Mouse (Mus musculus): ENCODE data around the gene Lefty1.
"Not testable (repeated sequence)": the region's sequence is repeated elsewhere in the genome, so short reads cannot be mapped to it uniquely, and the experiment has no call there.

Gene Lefty1

DNA sequence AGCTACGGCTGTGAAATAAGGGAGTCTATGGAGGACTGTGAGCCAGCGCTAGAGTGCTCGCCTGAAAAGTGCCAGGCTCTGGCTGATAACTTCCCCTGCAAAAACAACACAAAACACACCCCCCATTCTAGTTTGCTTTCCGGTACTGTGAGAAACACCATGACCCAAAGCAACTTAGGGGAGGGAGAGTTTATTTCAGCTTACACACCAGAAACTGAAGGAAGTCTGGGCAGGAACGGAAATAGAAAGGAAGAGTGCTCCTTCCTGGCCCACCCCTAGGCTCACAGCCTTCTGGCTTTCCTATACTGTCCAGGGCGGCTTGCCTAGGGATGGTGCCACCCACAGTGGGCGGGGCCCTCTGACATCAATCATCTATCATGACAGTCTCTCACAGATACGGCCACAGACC, 22.2 kb downstream of the Lefty1 start:
- peak; percentile 75 for DNase-seq

- no peak for DNase-seq
These were observed 23.2 kb downstream of the Lefty1 start for GRCm38 (mm10) chr1:180957989-180958388.

GRCm38 (mm10) chr1:180958797-180959196, 24.0 kb downstream of the Lefty1 start:
- no peak for DNase-seq

DNA sequence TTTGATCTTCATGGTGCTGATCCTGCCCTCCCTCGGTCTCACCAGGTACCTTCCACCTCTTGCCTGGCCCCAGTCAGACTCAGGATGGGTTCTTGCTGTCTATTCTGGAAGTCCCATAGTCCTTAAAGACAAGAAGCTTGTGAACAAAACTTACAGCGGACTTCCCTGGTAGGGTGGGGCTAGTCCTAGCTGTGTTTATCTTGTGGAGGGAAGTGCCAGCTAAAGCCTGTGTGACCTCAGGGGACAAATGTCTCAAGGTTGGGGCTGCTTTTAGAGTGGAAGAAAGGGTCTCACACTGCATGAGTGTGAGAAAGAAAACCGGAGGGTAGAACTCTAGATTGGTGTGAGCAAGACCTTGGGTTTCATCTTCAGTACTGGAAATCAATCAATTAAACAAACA, 31.0 kb downstream of the Lefty1 start:
- no peak for DNase-seq

DNA sequence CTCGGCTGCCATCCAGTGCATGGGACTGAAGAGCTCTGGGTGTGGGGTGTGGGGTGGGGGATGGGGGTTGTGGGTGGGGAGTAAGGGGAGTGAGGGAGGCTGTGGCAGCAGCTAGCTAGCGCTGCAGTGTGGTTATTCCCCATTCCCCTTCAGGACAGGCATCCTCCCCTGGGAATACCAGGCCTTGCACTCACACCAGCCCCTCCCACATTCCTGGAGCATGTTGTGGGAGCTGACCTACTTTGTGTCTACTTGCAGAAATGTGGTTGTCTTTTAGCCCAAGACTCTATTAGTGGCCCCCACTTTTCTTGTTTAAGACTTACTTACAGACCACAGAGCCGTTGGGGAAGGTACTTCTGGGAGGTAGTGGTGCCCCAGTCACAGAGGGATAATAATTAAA, 31.7 kb downstream of the Lefty1 start:
- DNase-seq: no peak

- DNase-seq: no peak
These were observed 32.4 kb downstream of the Lefty1 start for GRCm38 (mm10) chr1:180967261-180967660.

- no peak for DNase-seq
These were observed 38.1 kb downstream of the Lefty1 start for GRCm38 (mm10) chr1:180972941-180973340.

DNA sequence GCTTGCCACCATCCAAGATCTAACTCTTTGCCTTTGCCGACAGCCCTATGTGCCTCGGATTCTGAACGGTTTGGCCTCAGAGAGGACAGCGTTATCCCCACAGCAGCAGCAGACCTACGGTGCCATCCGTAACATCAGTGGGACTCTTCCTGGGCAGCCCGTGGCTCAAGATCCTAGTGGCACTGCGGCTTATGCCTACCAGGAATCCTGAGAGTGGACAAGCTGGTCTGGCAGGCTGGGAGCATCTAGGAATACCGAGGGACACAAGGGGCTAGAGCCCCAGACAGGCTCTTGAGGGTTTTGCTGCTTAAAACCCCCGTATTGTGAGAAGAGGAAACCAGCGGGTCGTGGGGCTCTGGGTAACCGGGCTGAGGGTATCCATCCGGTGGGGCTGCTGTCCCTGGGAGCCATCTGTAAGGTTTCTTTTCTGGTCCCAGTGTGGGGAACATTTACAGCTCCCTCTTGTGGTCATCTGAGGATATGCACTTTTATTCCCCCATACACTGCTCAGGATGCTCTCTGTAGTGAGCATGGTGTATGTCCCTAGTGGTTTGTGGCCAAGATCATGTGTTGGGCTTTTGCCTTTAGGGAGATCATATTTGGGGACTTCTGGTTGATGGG, 39.4 kb downstream of the Lefty1 start:
- peak; percentile 64 for DNase-seq

DNA sequence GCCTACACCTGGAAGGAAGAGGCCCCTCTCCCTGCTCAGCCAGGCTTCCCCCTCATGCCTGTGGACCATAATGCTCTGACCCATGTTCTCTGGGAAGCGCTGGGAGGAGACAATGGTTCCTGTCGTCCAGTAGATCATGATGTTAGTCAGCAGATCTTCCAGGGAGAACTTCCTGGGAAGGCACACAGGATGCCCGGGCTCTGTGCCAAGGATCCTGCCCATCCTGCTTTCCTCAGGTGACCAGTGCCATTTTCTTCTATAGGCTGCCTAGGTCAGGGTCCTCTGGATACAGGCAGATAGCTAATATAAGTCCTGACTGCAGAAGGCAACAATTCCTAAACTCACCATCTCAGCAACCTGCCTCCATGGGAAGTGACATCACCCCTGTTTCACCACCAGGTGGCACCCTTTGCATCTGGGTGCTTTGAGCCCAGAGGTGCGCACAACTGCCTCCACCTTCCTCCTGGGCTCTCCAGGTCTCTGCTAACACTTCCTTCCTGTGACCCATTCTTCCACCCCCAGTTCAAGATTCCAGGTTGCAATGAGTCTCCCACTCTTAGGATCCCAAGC, 41.4 kb downstream of the Lefty1 start:
- peak; percentile 50 for DNase-seq

DNA sequence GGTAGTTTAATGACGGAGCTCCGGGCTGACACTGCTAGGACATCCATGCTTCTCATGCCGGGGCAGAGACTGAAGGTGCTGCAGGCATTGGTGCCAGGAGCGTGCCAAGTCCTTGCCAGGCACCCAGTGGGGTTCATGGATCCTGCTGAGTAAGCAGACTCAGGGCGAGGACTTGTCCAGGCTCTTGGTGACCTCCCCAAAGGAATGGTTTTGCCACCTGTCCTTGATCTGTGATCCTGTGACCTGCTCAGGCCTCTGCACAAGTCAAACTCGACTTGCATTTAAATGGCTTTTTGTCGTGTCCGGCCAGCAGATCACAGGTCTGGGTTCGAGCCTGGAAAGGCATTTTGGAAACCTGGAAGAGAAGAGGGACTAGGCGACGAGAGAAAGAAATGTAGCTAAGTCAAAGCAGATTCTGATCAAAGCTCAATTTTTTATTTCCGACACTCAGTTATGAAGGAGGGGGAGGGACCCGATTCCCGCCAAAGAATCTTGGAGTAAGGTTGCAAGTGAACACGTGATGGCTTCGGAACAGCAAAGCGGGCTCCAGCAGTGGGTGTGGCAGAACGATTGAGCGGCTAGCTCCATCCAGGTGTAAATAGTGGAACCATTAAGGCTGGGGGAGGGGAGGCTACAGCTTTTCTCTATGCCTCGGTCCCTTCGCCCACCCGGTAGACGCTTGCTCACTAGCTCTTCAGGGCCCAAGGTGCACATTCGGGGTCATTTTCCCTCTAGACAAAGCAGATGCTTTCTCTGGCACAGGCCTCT, 44.8 kb downstream of the Lefty1 start:
- DNase-seq: no peak

DNA sequence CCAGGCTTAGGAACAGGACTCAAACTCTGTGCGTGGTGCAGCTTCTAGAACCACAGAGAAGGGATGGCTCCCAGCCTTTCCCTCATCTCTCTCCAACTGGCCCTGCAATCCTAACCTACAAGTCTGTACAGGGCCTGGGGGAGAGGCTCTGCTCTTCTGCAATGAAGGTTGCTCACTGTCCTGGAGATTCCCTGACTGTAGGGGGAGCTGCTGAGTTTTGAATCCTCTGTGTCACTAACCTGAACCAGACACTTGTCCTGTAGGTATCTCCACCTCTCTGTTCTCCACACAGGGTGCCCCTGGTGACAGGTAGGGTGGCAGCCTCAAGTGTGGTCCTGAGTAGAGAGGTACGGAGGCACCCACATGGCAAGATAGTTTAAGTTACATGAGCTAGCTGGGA, 45.6 kb downstream of the Lefty1 start:
- no peak for DNase-seq

GRCm38 (mm10) chr1:180981298-180982046, 46.6 kb downstream of the Lefty1 start:
- DNase-seq: not testable (repeated sequence)

DNA sequence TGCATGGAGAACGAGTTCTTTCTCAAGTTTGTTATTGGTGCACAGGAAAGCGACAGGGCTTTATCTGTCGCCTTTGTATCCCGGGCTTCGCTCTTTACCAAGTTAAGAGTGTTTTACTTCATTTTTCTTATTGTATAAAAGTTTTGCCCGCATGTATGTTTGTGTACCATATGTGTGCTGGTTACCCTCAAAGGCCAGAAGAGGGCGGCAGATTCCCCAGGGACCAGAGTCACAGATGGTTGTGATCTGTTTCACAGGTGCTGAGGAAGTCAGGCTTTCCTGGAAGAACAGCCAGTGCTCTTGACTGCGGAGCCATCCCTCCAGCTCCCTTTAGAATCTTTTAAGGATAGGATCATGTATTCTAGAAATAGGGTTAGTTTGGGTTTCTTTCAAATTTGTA, 51.9 kb downstream of the Lefty1 start:
- DNase-seq: no peak

DNA sequence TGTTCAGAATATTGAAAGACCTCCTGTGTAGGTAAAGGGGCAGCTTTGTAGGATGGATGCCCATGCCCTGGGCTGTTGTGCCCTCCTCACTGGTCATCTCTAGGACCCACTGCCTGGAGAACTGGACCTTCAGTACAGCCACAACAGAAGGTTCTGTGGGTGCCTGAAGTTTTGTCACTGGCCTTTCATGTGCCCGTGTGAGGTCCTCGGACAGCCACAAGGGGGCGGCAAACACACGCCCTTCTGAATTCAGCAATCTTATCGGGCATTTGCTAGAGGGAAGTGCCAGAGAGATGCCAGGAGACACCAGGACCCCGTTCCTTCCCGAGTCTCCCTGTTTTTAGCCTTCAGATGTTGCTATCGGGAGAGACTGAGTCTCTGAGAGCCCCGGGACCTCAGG, 52.9 kb downstream of the Lefty1 start:
- peak; percentile 70 for DNase-seq
